8 mouse cellular contexts compared by ENCODE assay signal in genomic region chr10:80114341-80115284, GRCm38 (mm10). TPM values are rescaled to one million over a fixed set of nuclear protein-coding genes. Genes with fewer than 3 reads are reported as not detected.
DNase-seq lines count a peak whose midpoint lies in the region; ATAC-seq lines count a peak whose summit lies in the region.

No protein-coding gene starts in this region.

- peak overlapping the region; percentile 17; the same call in 1 of the 2 replicates for H3K9ac ChIP-seq in hindbrain, embryonic 15.5 days

- no peaks in the 10 kb centered on the region for H3K36me3 ChIP-seq in hindbrain, embryonic 15.5 days
- no peaks in the 10 kb centered on the region for H3K36me3 ChIP-seq in macrophage (ENCODE audit: inconsistent target)

- peak overlapping the region; percentile 91 for H3K4me3 ChIP-seq in hindbrain, embryonic 15.5 days
- peak overlapping the region; percentile 57 for H3K4me3 ChIP-seq in macrophage (ENCODE audit: inconsistent target)

- H3K79me2 ChIP-seq in macrophage (ENCODE audit: inconsistent target): peaks cover 35% of the 10 kb centered on the region

- H3K9me3 ChIP-seq in hindbrain, embryonic 15.5 days: no peaks in the 10 kb centered on the region

- H3K4me2 ChIP-seq in hindbrain, embryonic 15.5 days: peak overlapping the region; percentile 56

- no peak for ATAC-seq in hindbrain, embryonic 15.5 days (ENCODE audit: low FRiP score, low read depth)

- DNase-seq in NIH3T3 (ENCODE audit: low read depth): peak; percentile 98
- DNase-seq in cerebellum, postnatal 14 days: peak; percentile 95 to 97
- DNase-seq in frontal cortex, postnatal 25 days (ENCODE audit: low spot score in 2 of 2): peak; percentile 71 to 84
- DNase-seq in left cerebral cortex, adult 11 months (ENCODE audit: low spot score): peak; percentile 77
- peak; percentile 85 for DNase-seq in retina, postnatal 7 days (ENCODE audit: low read depth, low spot score)
- peak; percentile 81 for DNase-seq in urinary bladder, adult 2 months (ENCODE audit: low spot score)

- 3% methylated on average over 27 of the region's 27 CpGs for WGBS in hindbrain, embryonic 15.5 days
- 3% methylated on average over 27 of the region's 27 CpGs for WGBS in macrophage (ENCODE audit: missing documents)

- no peaks in the 10 kb centered on the region for H3K27me3 ChIP-seq in hindbrain, embryonic 15.5 days

- peak overlapping the region; percentile 72 for H3K27ac ChIP-seq in hindbrain, embryonic 15.5 days (replicated peaks)
- H3K27ac ChIP-seq in macrophage: peak overlapping the region; percentile 88

- H3K4me1 ChIP-seq in hindbrain, embryonic 15.5 days (replicated peaks): peaks cover 42% of the 10 kb centered on the region

RNA-seq across cellular contexts. Expression of gene Stk11, which starts 1.0 kb away (rescaled TPM):
- polyA plus RNA-seq in hindbrain, embryonic 15.5 days (2015; fragmentation: Nextera tagmentation; extraction: Ambion mirVana): 18.6 and 20.0 TPM in 2 replicates
- total RNA-seq in macrophage (2018; cell fraction: chromatin; rRNA removed): 100 to 1,000 TPM in 25 of 26 experiments, 10 to 100 TPM in 1; 82.3 to 299 (median 163) TPM
- total RNA-seq in macrophage (2018; cell fraction: cytosol; rRNA removed): 100 to 1,000 TPM in 3 of 26 experiments, 10 to 100 TPM in 23; 66.1 to 109 (median 92.3) TPM
- 100 to 1,000 TPM in 19 of 26 experiments, 10 to 100 TPM in 7; 75.4 to 159 (median 118) TPM for total RNA-seq in macrophage (2018; cell fraction: nucleus; rRNA removed)
- polyA plus RNA-seq in macrophage (2018): 72.6 to 106 TPM (median 79.6 TPM) in 3 replicates
- 77.3 and 89.9 TPM in 2 replicates for polyA plus RNA-seq in urinary bladder, adult 2 months (2012; rRNA removed)

RNA-seq across cellular contexts. Expression of gene Sbno2, which starts 9.2 kb away (rescaled TPM):
- polyA plus RNA-seq in hindbrain, embryonic 15.5 days (2015; fragmentation: Nextera tagmentation; extraction: Ambion mirVana): 12.6 and 12.9 TPM in 2 replicates
- 1,000 to 10,000 TPM in 1 of 26 experiments, 100 to 1,000 TPM in 25; 193 to 1,010 (median 316) TPM for total RNA-seq in macrophage (2018; cell fraction: chromatin; rRNA removed)
- total RNA-seq in macrophage (2018; cell fraction: cytosol; rRNA removed): 100 to 1,000 TPM in 1 of 26 experiments, 10 to 100 TPM in 25; 35.5 to 111 (median 48.4) TPM
- 100 to 1,000 TPM; 103 to 721 (median 158) TPM for total RNA-seq in macrophage (2018; cell fraction: nucleus; rRNA removed)
- polyA plus RNA-seq in macrophage (2018): 23.7 to 43.6 TPM (median 42.5 TPM) in 3 replicates
- polyA plus RNA-seq in urinary bladder, adult 2 months (2012; rRNA removed): 34.0 and 35.4 TPM in 2 replicates

RNA-seq across cellular contexts. Expression of gene Atp5d, which starts 23.8 kb away (rescaled TPM):
- polyA plus RNA-seq in hindbrain, embryonic 15.5 days (2015; fragmentation: Nextera tagmentation; extraction: Ambion mirVana): 503 and 517 TPM in 2 replicates
- total RNA-seq in macrophage (2018; cell fraction: chromatin; rRNA removed): 10 to 100 TPM in 16 of 26 experiments, 1 to 10 TPM in 10; 3.8 to 43.6 (median 11.7) TPM
- 100 to 1,000 TPM; 148 to 224 (median 185) TPM for total RNA-seq in macrophage (2018; cell fraction: cytosol; rRNA removed)
- total RNA-seq in macrophage (2018; cell fraction: nucleus; rRNA removed): 10 to 100 TPM; 18.0 to 57.5 (median 33.5) TPM
- polyA plus RNA-seq in macrophage (2018): 68.4 to 213 TPM (median 169 TPM) in 3 replicates
- polyA plus RNA-seq in urinary bladder, adult 2 months (2012; rRNA removed): 367 and 372 TPM in 2 replicates

RNA-seq across cellular contexts. Expression of gene Cbarp, which starts 26.0 kb away (rescaled TPM):
- polyA plus RNA-seq in hindbrain, embryonic 15.5 days (2015; fragmentation: Nextera tagmentation; extraction: Ambion mirVana): 61.4 and 71.3 TPM in 2 replicates
- total RNA-seq in macrophage (2018; cell fraction: chromatin; rRNA removed): 10 to 100 TPM in 3 of 26 experiments, 1 to 10 TPM in 22, under 1 TPM in 1; 0.58 to 13.3 (median 5.5) TPM
- 1 to 10 TPM in 22 of 26 experiments, under 1 TPM in 4; 0.79 to 3.8 (median 1.7) TPM for total RNA-seq in macrophage (2018; cell fraction: cytosol; rRNA removed)
- 10 to 100 TPM in 3 of 26 experiments, 1 to 10 TPM in 23; 2.2 to 12.1 (median 4.5) TPM for total RNA-seq in macrophage (2018; cell fraction: nucleus; rRNA removed)
- polyA plus RNA-seq in macrophage (2018): 1.9 to 3.0 TPM (median 2.4 TPM) in 3 replicates
- 9.2 and 12.2 TPM in 2 replicates for polyA plus RNA-seq in urinary bladder, adult 2 months (2012; rRNA removed)

RNA-seq across cellular contexts. Expression of gene Midn, which starts 33.5 kb away (rescaled TPM):
- 22.6 and 26.0 TPM in 2 replicates for polyA plus RNA-seq in hindbrain, embryonic 15.5 days (2015; fragmentation: Nextera tagmentation; extraction: Ambion mirVana)
- total RNA-seq in macrophage (2018; cell fraction: chromatin; rRNA removed): 100 to 1,000 TPM in 2 of 26 experiments, 10 to 100 TPM in 24; 13.9 to 126 (median 56.5) TPM
- 10 to 100 TPM; 20.5 to 44.1 (median 32.8) TPM for total RNA-seq in macrophage (2018; cell fraction: cytosol; rRNA removed)
- total RNA-seq in macrophage (2018; cell fraction: nucleus; rRNA removed): 100 to 1,000 TPM in 2 of 26 experiments, 10 to 100 TPM in 24; 20.4 to 111 (median 44.0) TPM
- 16.3 to 36.3 TPM (median 20.3 TPM) in 3 replicates for polyA plus RNA-seq in macrophage (2018)
- polyA plus RNA-seq in urinary bladder, adult 2 months (2012; rRNA removed): 21.2 and 30.5 TPM in 2 replicates
